Mouse (Mus musculus): Measurements from ENCODE around the gene Mid1. TPM values are rescaled to one million over a fixed set of nuclear protein-coding genes. Genes with fewer than 3 reads are reported as not detected.
"Not testable (repeated sequence)": the region's sequence is repeated elsewhere in the genome, so short reads cannot be mapped to it uniquely, and the experiment has no call there.

The Mid1 gene
- polyA plus RNA-seq, 1 experiment from 2014 or later: 4.0 TPM

DNA sequence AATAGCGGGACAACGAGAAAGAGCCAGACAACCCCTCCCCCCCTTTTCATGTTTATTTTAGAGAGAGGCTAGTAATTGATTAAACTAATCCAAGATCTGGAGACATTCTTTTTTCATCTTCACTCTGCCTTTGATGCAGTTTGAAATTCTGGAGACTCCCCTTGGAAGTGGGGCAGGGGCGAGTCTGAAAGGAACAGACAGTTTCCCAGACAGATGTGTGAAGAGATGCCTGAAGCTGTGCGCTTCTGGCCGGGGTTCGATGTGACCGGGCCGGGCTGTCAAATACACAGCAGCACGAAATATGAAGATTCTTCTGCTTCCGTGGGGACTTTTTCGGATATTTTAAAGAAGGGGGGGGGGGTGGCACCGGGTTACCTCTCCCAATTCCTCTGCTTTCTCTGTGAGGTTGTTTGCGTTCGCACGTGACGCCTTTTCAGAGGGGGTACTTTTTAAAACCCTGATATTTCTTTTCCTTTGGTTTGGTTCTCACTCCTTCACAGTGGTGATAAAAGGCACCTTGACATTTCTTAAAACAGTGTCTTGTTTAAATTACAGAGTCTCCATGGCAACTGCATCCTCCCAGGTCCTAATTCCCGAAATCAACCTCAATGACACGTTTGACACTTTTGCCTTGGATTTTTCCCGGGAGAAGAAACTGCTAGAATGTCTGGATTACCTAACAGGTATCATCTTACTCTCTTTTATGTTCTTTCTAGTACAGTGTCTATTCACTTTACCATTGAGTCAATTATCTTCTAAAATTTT, 298.6 kb downstream of the Mid1 start:
- H3K27me3 ChIP-seq (replicated peaks); H3K9ac ChIP-seq (replicated peaks); H3K4me3 ChIP-seq (replicated peaks); ATAC-seq (ENCODE audit: low FRiP score); H3K27ac ChIP-seq (replicated peaks); H3K4me1 ChIP-seq; H3K4me2 ChIP-seq: not testable (repeated sequence)
- Histone ChIP-seq H3K36me3 (peaks cover 50% of the 10 kb centered on the region), H3K9me3 (replicated peaks) (peaks cover 24% of the 10 kb centered on the region)
- 92% methylated on average over 19 of the region's 19 CpGs for WGBS

DNA sequence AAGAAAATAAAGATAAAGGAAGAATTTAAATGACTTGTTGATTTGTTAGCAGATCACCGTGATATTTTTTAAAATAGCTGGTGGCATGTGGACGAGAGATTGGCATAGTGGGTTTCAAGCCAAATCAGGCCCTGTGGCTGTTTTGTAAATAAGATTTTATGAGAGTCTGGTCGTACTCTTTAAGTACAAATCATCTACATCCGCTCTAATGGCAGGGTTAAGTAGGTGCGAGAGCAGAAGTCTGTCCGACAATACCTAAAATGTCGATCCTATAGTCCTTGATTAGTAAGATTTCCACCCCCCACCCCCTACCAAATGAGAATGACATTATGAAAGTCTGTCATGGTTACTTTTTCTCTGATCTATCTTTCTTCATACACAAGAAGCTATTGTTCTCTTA, 299.3 kb downstream of the Mid1 start:
- not testable (repeated sequence) for H3K27me3 ChIP-seq (replicated peaks); ATAC-seq (ENCODE audit: low FRiP score); H3K4me2 ChIP-seq; H3K4me1 ChIP-seq; H3K4me3 ChIP-seq (replicated peaks); H3K9ac ChIP-seq (replicated peaks); H3K27ac ChIP-seq (replicated peaks)
- 91% methylated on average over 7 of the region's 7 CpGs for WGBS
- Histone ChIP-seq H3K36me3 (peaks cover 55% of the 10 kb centered on the region), H3K9me3 (replicated peaks) (peaks cover 30% of the 10 kb centered on the region)

DNA sequence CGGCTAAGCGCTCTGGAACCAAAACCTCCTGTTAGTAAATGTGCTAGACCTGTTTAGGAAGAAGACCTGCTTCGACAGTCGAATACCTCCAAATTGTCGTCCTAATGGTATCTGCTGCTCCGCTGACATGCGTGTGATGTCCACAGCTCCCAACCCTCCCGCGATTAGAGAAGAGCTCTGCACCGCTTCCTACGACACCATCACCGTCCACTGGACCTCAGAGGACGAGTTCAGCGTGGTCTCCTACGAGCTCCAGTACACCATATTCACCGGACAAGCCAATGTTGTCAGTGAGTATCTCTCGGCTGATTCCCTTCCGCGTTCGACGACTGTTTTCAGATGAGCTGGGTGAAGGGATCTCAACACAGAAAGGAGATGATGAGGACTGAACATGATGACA, 299.9 kb downstream of the Mid1 start:
- H3K4me1 ChIP-seq; H3K27me3 ChIP-seq (replicated peaks); H3K4me3 ChIP-seq (replicated peaks); H3K4me2 ChIP-seq; ATAC-seq (ENCODE audit: low FRiP score); H3K9ac ChIP-seq (replicated peaks); H3K27ac ChIP-seq (replicated peaks): not testable (repeated sequence)
- 93% methylated on average over 21 of the region's 21 CpGs for WGBS
- H3K9me3 ChIP-seq (replicated peaks): peaks cover 28% of the 10 kb centered on the region
- peaks cover 58% of the 10 kb centered on the region for H3K36me3 ChIP-seq

DNA sequence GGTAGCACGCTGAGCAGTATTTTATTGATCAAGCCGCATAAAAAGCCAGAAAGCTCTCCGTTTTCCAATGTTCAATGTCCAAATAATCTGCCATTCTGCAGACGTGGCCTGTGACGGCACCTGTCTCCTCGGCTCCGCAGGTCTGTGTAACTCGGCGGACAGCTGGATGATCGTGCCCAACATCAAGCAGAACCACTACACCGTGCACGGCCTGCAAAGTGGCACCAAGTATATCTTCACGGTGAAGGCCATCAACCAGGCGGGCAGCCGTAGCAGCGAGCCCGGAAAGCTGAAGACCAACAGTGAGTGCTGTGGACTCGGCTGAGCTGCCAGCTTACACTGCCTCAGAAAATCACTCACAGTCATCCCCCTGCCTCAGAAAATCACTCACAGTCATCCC, 300.8 kb downstream of the Mid1 start:
- not testable (repeated sequence) for H3K9ac ChIP-seq (replicated peaks); H3K27me3 ChIP-seq (replicated peaks); H3K27ac ChIP-seq (replicated peaks); H3K4me3 ChIP-seq (replicated peaks); H3K4me2 ChIP-seq; H3K4me1 ChIP-seq
- peak; percentile 23 for ATAC-seq (ENCODE audit: low FRiP score)
- Histone ChIP-seq H3K9me3 (replicated peaks) (peaks cover 35% of the 10 kb centered on the region), H3K36me3 (peaks cover 64% of the 10 kb centered on the region)
- WGBS: 84% methylated on average over 18 of the region's 18 CpGs

DNA sequence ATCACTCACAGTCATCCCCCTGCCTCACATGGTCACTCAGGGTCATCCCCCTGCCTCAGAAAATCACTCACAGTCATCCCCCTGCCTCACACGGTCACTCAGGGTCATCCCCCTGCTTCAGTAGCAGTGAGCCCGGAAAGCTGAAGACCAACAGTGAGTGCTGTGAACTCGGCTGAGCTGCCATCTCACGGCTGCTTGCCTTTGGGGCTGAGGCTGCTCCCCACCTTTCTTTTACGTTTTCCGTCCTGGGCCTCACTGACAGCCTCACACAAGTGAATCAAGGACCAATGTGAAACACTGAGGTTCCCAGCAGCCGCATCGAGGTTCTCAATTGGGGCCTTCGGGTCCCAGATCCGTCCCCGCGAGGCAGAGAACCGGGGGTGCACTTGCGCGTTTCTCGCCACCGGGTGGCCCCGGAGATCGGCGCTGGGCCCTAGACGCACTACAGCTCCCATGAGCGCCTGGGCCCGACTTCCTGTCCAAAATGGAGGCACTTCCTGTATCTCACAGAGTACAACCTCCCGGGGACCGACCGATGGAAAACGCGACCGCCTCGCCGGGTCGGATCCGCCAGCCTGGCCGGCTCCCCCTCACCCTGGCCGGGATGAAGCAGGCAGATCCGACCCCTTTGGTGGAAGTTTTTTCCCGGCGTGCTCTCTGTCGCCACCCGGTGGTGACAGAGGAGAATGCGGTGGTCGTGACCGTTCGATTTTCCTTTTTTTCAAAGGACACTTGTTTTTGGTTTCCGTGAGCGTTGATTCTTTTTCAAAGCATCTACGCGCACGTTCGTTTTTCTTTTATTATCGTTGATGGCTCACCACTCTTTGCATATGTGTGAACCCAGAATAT, 301.7 kb downstream of the Mid1 start:
- 53% methylated on average over 51 of the region's 51 CpGs for WGBS
- Histone ChIP-seq H3K9me3 (replicated peaks) (peaks cover 35% of the 10 kb centered on the region), H3K36me3 (peaks cover 60% of the 10 kb centered on the region)

DNA sequence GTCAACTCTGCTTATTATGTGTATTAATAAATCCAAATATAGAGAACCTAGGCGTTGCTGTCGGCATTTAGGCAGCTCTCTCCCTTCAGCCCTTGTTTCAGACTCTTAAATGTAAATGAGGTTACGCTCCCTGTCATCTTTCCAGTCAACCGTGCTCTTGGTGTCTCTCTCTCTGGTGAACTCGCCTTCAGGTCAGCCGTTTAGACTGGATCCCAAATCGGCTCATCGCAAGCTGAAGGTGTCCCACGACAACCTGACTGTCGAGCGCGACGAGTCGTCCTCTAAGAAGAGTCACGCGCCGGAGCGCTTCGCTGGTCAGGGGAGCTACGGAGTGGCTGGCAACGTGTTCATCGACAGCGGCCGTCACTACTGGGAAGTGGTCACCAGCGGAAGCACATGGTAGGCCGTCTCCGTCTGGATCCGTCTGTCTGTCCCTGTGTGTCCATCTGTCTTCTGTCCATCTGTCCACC, 302.4 kb downstream of the Mid1 start:
- Histone ChIP-seq H3K36me3 (peaks cover 53% of the 10 kb centered on the region), H3K9me3 (replicated peaks) (peaks cover 29% of the 10 kb centered on the region)
- ATAC-seq (ENCODE audit: low FRiP score): peak; percentile 35
- H3K27ac ChIP-seq (replicated peaks); H3K4me3 ChIP-seq (replicated peaks); H3K27me3 ChIP-seq (replicated peaks); H3K4me2 ChIP-seq; H3K4me1 ChIP-seq; H3K9ac ChIP-seq (replicated peaks): not testable (repeated sequence)
- 85% methylated on average over 28 of the region's 28 CpGs for WGBS

More for the DNA sequence above, 301.7 kb downstream of the Mid1 start:
- Histone ChIP-seq H3K4me2 (peak overlapping the region; percentile 45), H3K4me3 (replicated peaks) (peak overlapping the region; percentile 24), H3K9ac (replicated peaks) (peak overlapping the region; percentile 24; the same call in 1 of the 2 replicates), H3K27ac (replicated peaks) (peak overlapping the region; percentile 29; the same call in 1 of the 2 replicates)
- H3K27me3 ChIP-seq (replicated peaks); H3K4me1 ChIP-seq: not testable (repeated sequence)
- peak; percentile 94 for ATAC-seq (ENCODE audit: low FRiP score)

DNA sequence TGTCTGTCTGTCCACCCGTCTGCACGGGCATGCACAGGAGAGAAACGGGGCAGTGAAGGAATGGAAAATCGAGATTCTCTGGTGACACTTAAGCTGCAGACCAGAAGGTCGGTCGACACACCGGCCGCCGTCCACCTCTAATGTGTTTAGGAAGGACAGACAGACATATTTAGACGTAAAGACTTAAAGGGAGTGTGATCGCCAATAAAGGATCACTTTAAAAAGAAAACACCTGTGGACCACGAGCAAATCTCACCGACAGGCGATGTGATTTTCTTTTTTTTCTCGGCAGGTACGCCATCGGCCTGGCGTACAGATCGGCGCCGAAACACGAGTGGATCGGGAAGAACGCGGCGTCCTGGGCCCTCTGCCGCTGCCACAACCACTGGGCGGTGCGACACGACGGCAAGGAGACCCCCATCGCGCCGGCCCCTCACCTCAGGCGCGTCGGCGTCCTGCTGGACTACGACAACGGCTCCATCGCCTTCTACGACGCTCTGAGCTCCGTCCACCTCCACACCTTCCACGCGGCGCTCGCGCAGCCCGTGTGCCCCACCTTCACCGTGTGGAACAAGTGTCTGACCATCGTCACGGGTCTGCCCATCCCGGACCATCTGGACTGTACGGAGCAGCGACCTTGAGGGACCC, 303.7 kb downstream of the Mid1 start:
- 93% methylated on average over 56 of the region's 56 CpGs for WGBS
- not testable (repeated sequence) for H3K4me2 ChIP-seq; H3K27me3 ChIP-seq (replicated peaks); H3K4me3 ChIP-seq (replicated peaks); H3K9ac ChIP-seq (replicated peaks); H3K4me1 ChIP-seq; H3K27ac ChIP-seq (replicated peaks)
- peaks cover 45% of the 10 kb centered on the region for H3K36me3 ChIP-seq
- ATAC-seq (ENCODE audit: low FRiP score): peak; percentile 6; the same call in 1 of the 2 replicates
- peaks cover 25% of the 10 kb centered on the region for H3K9me3 ChIP-seq (replicated peaks)

DNA sequence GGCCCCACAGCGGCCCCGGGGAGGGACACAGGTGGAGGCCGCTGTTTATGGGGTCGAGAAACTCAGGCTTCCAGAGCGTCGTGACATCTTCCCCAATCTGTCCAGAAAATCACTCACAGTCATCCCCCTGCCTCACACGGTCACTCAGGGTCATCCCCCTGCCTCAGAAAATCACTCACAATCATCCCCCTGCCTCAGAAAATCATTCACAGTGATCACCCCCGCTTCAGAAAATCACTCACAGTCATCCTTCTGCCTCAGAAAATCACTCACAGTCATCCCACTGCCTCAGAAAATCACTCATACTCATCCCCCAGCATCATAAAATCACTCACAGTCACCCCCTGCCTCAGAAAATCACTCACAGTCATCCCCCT, 304.2 kb downstream of the Mid1 start:
- H3K4me1 ChIP-seq; H3K27ac ChIP-seq (replicated peaks); H3K4me3 ChIP-seq (replicated peaks); H3K4me2 ChIP-seq; H3K27me3 ChIP-seq (replicated peaks); H3K9ac ChIP-seq (replicated peaks): not testable (repeated sequence)
- Histone ChIP-seq H3K9me3 (replicated peaks) (peaks cover 25% of the 10 kb centered on the region), H3K36me3 (peaks cover 41% of the 10 kb centered on the region)
- ATAC-seq (ENCODE audit: low FRiP score): peak; percentile 1; the same call in 1 of the 2 replicates
- 85% methylated on average over 8 of the region's 8 CpGs for WGBS

DNA sequence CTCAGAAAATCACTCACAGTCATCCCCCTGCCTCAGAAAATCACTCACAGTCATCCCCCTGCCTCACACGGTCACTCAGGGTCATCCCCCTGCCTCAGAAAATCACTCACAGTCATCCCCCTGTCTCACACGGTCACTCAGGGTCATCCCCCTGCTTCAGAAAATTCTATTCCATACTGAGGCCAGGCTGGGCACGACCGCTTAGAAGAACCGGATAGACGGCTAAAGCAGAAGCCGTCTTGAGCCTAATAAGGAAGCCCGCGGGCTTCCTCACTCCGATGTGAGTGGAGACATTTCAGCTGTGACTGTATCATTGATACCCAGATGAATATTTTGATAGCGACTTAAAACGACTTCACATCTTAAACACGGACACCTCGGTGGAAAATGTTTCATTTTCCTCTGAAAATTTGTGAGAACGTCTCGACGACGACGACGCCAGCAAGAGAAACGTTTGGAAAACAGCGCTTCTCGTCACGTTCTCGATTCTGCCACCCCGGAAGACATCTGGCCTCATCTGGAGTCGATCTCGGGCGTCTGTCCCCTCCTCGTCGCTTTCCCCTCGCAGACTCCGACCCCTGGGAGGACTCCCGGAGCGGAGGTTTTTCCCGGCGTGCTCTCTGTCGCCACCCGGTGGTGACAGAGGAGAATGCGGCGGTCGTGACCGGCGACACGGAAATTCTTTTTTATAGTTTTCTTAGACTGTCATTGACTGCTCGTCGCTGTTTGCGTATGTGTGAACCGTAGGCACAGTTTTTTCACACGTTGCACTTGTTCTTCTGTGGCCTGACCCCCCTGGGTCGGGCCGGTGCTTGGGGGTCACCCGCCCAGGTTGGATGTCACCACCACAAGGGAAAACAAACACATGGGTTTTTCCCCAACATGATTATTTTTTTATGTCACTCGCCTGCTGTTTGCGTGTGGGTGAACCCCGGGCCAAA, 305.0 kb downstream of the Mid1 start:
- not testable (repeated sequence) for H3K4me2 ChIP-seq; H3K4me3 ChIP-seq (replicated peaks); H3K4me1 ChIP-seq; H3K27ac ChIP-seq (replicated peaks); H3K27me3 ChIP-seq (replicated peaks); ATAC-seq (ENCODE audit: low FRiP score); H3K9ac ChIP-seq (replicated peaks)
- Histone ChIP-seq H3K9me3 (replicated peaks) (peaks cover 23% of the 10 kb centered on the region), H3K36me3 (peaks cover 33% of the 10 kb centered on the region)
- 77% methylated on average over 56 of the region's 56 CpGs for WGBS

DNA sequence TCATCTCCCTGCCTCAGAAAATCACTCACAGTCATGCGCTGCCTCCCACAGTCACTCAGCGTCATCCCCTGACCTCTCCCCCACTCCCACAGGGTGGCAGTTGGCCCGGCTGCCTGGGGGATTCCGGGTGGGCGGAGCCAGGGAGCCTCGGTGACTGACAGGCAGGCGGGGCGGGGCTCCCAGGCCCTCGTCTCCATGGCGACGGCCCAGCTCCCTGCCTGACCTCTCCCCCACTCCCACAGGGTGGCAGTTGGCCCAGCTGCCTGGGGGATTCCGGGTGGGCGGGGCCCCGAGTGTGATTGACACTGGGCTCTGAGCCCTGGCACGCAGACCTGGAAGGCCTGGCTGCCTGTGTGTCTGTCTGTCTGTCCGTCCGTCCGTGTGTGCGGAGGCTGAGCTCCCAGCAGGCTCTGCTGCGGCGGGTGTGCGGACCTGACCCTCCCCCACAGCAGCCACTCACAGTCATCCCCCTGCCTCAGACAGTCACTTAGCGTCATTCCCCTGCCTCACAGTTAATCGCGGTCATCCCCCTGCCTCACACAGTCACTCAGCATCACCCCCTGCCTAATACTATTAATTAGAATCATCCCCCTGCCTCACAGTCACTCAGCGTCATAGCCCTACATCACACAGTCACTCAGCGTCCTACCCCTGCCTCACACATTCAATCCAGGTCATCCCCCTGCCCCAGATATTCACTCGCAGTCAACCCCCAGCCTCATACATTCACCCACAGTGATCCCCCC, 306.3 kb downstream of the Mid1 start:
- H3K9me3 ChIP-seq (replicated peaks): peaks cover 23% of the 10 kb centered on the region
- not testable (repeated sequence) for H3K27ac ChIP-seq (replicated peaks); H3K4me1 ChIP-seq; H3K9ac ChIP-seq (replicated peaks); ATAC-seq (ENCODE audit: low FRiP score); H3K27me3 ChIP-seq (replicated peaks)
- WGBS: 17% methylated on average over 14 of the region's 28 CpGs
- H3K4me2 ChIP-seq: peak overlapping the region; percentile 38
- H3K4me3 ChIP-seq (replicated peaks): peak overlapping the region; percentile 20; the same call in 1 of the 2 replicates
- peaks cover 27% of the 10 kb centered on the region for H3K36me3 ChIP-seq

Data from neural tube, embryonic 15.5 days (tissue).